Mouse (Mus musculus) naive thymus-derived CD4-positive, alpha-beta T cell, adult 2 months (primary cell): ENCODE measurements around the gene Eif4g3.

ENCODE experiments used
- DNase-seq: peaks from one replicate; pipeline ENCODE4 v3.0.0-alpha.2; 2011; ENCODE audit warnings: low read depth

Eif4g3 gene

GRCm38 (mm10) chr4:138102413-138102812 lies 109.6 kb downstream of the Eif4g3 start:
- no peak for DNase-seq

DNA sequence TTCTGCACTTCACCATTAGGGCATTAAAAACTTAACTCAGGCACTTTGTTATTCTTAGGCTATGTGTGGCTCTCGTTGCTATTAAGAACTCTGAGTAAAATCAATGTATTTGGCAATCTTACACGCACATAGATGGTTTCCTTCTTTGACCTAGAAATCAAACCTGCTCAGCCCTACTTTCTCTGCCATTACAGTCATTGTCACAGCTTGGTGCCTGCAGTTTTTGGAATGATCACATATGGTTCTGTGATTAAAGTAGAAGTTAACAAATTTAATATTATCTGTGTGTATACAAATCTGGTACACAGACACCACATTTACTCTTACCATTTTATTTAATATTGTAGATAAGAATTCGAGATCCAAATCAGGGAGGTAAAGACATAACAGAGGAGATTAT lies 112.1 kb downstream of the Eif4g3 start:
- DNase-seq: no peak

DNA sequence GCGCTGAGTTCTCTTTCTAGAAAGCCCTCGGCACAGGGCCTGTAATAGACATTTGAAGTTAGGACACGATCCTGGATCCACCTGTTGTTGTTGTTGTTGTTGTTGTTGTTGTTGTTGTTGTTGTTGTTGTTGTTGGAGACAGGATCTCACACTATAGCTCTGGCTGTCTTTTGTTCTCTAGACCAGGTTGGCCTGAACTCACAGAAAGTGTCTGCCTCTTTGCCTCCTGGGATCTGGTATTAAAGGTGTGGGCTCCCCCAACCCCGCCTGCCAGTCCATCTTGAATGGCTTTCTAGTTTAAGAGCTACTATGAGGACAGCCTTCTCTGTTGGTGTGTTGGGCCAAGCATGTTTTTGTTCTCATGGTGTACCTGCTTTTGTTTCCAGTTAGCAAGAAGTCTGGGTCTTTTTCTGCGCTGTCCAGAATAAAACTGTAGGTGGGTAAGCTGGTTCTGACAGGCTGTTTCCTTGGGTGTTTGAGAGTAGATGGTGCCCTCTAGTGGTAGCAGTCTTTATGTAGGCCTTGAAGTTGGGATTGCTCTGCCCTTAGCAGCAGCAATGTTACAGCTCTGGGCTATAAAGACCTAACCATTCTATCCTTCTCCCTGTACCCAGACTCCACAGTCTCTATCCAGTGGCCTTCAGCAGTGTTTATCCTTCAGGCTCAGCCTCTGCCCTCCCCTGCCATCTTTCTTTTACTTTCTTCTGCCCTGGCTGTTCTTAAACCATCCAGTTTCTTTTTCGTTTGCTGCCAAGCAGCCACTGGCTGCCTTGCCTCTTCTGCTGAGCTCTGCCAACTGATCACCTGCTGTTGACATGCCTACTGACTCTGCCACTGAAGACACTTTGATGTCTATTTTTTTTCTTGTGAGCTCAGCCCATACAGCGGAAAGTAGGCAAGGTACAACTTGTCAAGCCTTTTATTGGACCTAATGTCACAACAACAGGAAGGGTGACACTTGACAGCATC lies 114.9 kb downstream of the Eif4g3 start:
- DNase-seq: peak; percentile 82

DNA sequence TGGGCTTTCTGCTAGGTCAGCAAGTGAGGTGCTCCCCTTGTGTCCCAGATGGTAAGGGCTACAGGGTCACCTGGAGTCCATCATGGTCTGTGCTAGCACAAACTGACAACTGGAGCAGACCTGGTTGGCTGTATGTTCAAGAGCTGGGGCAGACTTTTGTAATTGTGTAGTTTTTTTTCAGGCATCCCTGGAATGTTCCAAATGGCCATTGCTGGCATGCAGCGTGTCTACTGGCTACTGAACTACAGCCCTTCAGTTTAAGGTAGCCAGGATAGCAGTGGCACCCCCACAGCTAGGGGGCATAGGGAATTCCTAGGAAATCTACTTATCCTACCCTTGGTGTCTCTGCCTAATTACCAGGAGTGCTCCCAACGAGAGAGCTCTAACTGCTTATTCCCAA lies 115.7 kb downstream of the Eif4g3 start:
- no peak for DNase-seq

DNA sequence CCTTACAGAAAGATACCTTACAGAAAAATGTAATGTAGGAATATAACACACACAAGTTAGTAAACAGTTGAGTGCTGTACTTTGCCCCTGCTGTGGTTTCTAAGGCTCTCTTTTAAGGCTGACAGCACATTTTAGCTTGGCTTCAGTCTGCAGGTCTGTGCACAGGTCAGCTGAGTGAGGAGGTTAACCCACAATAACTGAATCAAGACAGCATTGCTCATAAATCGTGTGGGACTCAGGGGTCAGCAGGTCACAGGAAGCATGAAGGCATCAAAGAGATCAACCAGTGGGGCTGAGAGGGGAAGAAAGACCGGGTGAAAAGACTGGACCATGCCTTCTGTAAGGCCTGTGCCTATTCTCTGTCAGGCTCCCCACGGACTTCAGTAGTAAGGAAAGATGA lies 116.5 kb downstream of the Eif4g3 start:
- no peak for DNase-seq

- DNase-seq: no peak
Observed at GRCm38 (mm10) chr4:138111858-138112257, 119.0 kb downstream of the Eif4g3 start.

- DNase-seq: no peak
Observed at GRCm38 (mm10) chr4:138119740-138120139, 126.9 kb downstream of the Eif4g3 start.

- DNase-seq: no peak
Observed at GRCm38 (mm10) chr4:138124046-138124445, 131.2 kb downstream of the Eif4g3 start.

GRCm38 (mm10) chr4:138127371-138127770 lies 134.5 kb downstream of the Eif4g3 start:
- no peak for DNase-seq

GRCm38 (mm10) chr4:138127781-138128180 lies 135.0 kb downstream of the Eif4g3 start:
- no peak for DNase-seq

- DNase-seq: peak; percentile 39
Observed at GRCm38 (mm10) chr4:138130149-138130548, 137.3 kb downstream of the Eif4g3 start.

GRCm38 (mm10) chr4:138131226-138131625 lies 138.4 kb downstream of the Eif4g3 start:
- DNase-seq: no peak

- DNase-seq: no peak
Observed at GRCm38 (mm10) chr4:138131716-138132115, 138.9 kb downstream of the Eif4g3 start.

GRCm38 (mm10) chr4:138133360-138133759 lies 140.5 kb downstream of the Eif4g3 start:
- no peak for DNase-seq

GRCm38 (mm10) chr4:138137336-138137735 lies 144.5 kb downstream of the Eif4g3 start:
- no peak for DNase-seq

DNA sequence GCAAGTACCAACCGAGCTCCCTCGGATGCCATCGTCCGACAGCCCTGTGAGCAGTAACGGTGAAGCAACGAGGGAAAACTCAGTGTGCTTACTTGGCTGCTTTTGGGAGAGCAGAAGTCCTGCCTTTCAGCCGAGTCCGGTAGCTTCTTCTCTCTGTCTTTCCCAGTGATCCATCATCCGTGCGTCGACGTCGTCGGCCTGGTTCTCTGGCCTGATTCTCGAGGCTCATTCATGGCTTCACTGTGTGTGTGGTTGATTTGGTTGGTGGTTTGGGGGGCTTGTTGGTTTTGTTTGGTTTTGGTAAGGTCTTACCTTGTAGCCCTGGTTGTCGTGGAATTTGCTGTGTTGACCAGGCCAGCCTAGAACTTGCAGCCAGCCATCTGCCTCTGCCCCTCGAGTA lies 145.0 kb downstream of the Eif4g3 start:
- no peak for DNase-seq

DNA sequence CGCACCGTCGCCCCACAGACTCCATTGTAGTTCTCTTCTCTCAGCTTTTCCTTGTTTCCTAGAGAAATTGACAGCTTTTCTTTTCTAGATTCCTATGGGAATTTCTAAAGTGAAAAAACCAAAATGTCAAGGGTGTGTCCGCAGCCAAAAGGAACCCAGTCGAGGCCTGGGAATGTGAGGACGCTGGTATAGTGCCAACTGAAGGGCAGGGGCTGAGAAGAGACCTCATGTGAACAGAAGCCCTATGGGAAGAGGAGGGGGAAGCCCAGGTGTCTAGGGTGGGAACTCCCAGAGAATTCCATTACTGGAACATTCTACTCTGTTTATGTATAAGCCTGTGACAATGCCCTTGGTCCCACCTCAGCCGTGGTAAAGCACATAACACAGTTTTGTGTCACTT lies 145.4 kb downstream of the Eif4g3 start:
- no peak for DNase-seq

DNA sequence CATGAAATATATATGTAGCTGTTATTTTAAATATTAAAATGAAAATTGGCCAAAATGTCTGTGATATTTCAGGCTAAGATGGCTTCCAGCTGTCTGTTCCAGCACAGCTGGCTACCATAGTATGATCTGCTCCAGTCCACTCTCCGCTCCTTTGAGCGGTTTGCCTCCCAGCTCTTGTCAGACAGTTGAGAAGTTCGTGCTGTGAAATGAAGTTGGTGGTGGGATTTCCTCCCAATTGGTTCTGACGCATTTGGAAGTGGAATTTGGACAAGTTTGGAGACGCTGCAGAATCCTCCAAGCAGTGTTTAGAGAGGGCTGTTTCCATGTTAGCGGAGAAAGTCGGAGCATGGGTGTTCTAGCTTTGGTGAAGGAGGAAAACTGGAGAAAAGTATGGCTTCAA lies 148.5 kb downstream of the Eif4g3 start:
- no peak for DNase-seq

DNA sequence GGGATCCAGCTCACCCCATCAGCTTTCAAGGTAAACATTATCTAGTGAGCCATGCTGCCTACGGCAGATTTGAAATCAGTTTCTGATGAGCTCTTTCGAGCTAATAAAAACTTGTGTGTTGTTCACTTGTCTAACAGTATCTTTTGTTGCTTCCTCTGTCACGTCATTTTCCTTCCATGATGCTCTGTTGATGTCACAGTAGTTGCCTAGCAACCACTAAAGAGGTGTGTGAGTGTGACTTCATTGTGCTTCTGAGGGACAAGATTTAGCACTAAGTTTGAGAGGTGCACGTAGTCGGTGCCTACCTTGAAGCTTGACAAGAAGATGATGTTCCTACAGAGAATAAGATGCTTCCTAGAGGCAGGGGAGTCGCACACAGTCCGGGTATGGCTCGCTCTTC lies 154.4 kb downstream of the Eif4g3 start:
- DNase-seq: peak; percentile 32

DNA sequence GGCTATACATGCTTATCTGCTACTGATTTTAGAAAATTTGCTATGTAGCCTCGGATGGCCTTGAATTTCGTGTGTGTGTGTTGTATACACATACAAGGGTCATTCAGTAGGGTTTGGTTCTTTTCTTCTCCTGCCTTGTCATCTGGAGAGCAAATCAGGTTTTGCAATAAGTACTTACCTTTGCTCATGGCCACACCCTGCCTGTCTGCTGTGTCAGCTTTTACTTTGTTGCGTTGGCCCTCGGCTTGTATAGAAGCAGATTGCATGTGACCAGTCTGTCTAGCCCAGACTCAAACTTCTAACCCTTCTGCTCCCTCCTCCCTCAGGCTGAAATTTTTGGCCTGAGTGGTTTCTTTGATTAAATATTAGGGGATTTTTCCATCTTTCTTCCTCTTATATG lies 157.2 kb downstream of the Eif4g3 start:
- no peak for DNase-seq

- no peak for DNase-seq
Observed at GRCm38 (mm10) chr4:138151226-138151625, 158.4 kb downstream of the Eif4g3 start.

GRCm38 (mm10) chr4:138153980-138154379 lies 161.2 kb downstream of the Eif4g3 start:
- DNase-seq: peak; percentile 64

DNA sequence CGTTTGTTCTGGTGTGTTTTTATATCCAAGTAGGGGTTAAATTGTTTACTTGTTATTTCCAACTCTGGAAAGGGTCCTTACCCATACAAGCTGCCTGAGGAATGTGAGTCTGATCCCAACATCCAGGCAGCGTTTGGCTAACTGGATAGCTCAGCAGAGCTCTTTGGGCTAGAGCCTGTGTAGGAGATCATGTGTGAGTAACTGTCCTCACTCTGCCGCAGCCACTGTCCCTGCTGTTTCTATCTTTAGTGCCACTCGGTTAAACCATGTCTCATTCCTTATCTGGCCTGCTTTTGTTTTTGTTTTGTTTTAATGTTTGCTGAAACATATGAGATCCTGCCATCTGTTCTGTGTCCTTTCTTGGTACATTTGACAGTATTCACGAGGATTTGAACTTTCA lies 168.1 kb downstream of the Eif4g3 start:
- no peak for DNase-seq

- no peak for DNase-seq
Observed at GRCm38 (mm10) chr4:138161550-138161949, 168.7 kb downstream of the Eif4g3 start.
